Mouse (Mus musculus) erythroblast, embryonic 14.5 days (primary cell): ENCODE data around the gene Cyb5r3.

Experiments used
- GATA1 ChIP-seq: IDR thresholded peaks from 2 replicates; pipeline ENCODE4 v1.6.1; 2012; ENCODE audit warnings: low read length, inconsistent platforms, mixed read lengths
- TAL1 ChIP-seq: IDR thresholded peaks from 3 replicates; pipeline ENCODE4 v1.6.1; 2012; ENCODE audit warnings: low read length, inconsistent platforms, mixed read lengths

GRCm38 (mm10) chr15:83171712-83172481 lies 495 bp downstream of the Cyb5r3 start:
- TF ChIP-seq TAL1: no peak
- no peak for TF ChIP-seq GATA1
